Mouse (Mus musculus) megakaryocyte, embryonic 14.5 days (primary cell): ENCODE measurements around the gene Aqp3.

Experiments used
- FLI1 ChIP-seq: IDR thresholded peaks from 2 replicates; pipeline ENCODE4 v1.6.1; 2012; ENCODE audit warnings: low read length, inconsistent platforms, mixed read lengths
- GATA1 ChIP-seq: IDR thresholded peaks from 3 replicates; pipeline ENCODE4 v1.6.1; 2012; ENCODE audit warnings: mixed read lengths, low read length, inconsistent platforms, borderline replicate concordance

- TF ChIP-seq GATA1, result no peak
- no peak for TF ChIP-seq FLI1
These were observed 32.8 kb downstream of the Aqp3 start for GRCm38 (mm10) chr4:41065196-41065595.
